Mouse (Mus musculus) kidney, postnatal 0 days (tissue): ENCODE measurements around the gene 2310039H08Rik. TPM values are rescaled to one million over a fixed set of nuclear protein-coding genes. Genes with fewer than 3 reads are reported as not detected.
A peak's percentile ranks its signal among the peaks of the same experiment; 100 is the strongest.

Source experiments
- ATAC-seq: fragments of 200-750 bp; cut with Nextera tagmentation; replicated peaks from 2 replicates; pipeline ENCODE4 v1.8.0; 2017; ENCODE audit warnings: low read depth, moderate number of reproducible peaks, moderate TSS enrichment, moderate library complexity; ENCODE audit not compliant: low FRiP score
- DNase-seq: peaks from one replicate; pipeline ENCODE4 v3.0.0-alpha.2; 2016; ENCODE audit warnings: low spot score
- H3K27ac ChIP-seq: fragments of 300-500 bp; sonication (generic); 2 replicates; pipeline ENCODE4 v1.5.1; 2014; ENCODE audit warnings: mild to moderate bottlenecking
- H3K27me3 ChIP-seq: fragments of 300-500 bp; sonication (generic); 2 replicates; pipeline ENCODE4 v1.6.1; 2014; ENCODE audit warnings: low read length, mixed read lengths; ENCODE audit not compliant: insufficient read depth
- H3K36me3 ChIP-seq: fragments of 300-500 bp; sonication (generic); 2 replicates; pipeline ENCODE4 v1.6.1; 2014; ENCODE audit warnings: low read length, mixed read lengths; ENCODE audit not compliant: insufficient read depth
- H3K4me1 ChIP-seq: fragments of 300-500 bp; sonication (generic); replicated peaks from 2 replicates; pipeline ENCODE4 v1.6.1; 2014; ENCODE audit warnings: antibody characterized with exemption, low read length, mixed read lengths; ENCODE audit not compliant: insufficient read depth
- H3K4me2 ChIP-seq: fragments of 300-500 bp; sonication (generic); 2 replicates; pipeline ENCODE4 v1.6.1; 2014; ENCODE audit warnings: mild to moderate bottlenecking, low read length, moderate library complexity, mixed read lengths
- H3K4me3 ChIP-seq: fragments of 300-500 bp; sonication (generic); replicated peaks from 2 replicates; pipeline ENCODE4 v1.5.1; 2014; ENCODE audit warnings: low read depth, low read length
- H3K9ac ChIP-seq: fragments of 300-500 bp; sonication (generic); 2 replicates; pipeline ENCODE4 v1.6.1; 2014; ENCODE audit warnings: low read depth, low read length
- H3K9me3 ChIP-seq: fragments of 300-500 bp; sonication (generic); replicated peaks from 2 replicates; pipeline ENCODE4 v1.6.1; 2016; ENCODE audit warnings: low read length, inconsistent platforms, mixed read lengths
- CTCF ChIP-seq: IDR thresholded peaks from 2 replicates; pipeline ENCODE4 v1.5.1; 2016; ENCODE audit warnings: antibody characterized with exemption, low read depth, mild to moderate bottlenecking, moderate library complexity
- WGBS: fragments of 180-500 bp; shearing (Covaris S2); extraction: QIAGEN DNeasy Blood & Tissue Kit; methylation state at CpG from one replicate; pipeline ENCODE4 v1.1.7; 2014; 5-methylcytosine and 5-hydroxymethylcytosine counted together
- polyA plus RNA-seq: library from polyadenylated mRNA; unstranded; fragments of >200 nt; fragmentation: Nextera tagmentation; extraction: Ambion mirVana; gene quantifications from 2 replicates; pipeline ENCODE4 v1.2.1, GENCODE M21; 2015

The 2310039H08Rik gene
- polyA plus RNA-seq, 1 experiment from 2014 or later = 151 TPM

DNA sequence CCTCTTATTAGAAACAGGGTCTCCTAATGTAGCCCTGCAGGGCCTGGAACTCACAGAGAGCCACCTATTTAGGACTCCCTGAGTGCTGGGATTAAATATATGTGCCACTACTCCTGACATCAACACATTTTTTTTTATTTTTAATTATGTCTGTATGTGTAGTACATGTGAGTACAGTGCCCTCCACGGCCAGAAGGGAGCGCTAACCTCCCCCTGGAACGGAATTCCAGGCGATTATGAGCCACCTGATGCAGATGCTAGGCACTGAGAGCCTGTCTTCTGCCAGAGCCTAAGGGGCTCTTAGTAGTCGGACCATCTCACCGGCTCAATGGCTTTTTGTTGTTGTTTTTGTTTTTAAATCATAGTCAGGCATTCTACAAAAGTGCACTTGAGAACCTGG, 44.4 kb upstream of the 2310039H08Rik start:
- Histone ChIP-seq H3K9me3 (no peaks in the 10 kb centered on the region), H3K27me3 (no peaks in the 10 kb centered on the region), H3K9ac (no peak overlapping the region), H3K27ac (no peak overlapping the region), H3K4me3 (no peak overlapping the region), H3K36me3 (peaks cover 12% of the 10 kb centered on the region; the same call in 1 of the 2 replicates), H3K4me2 (no peak overlapping the region), H3K4me1 (no peaks in the 10 kb centered on the region)
- no peak for DNase-seq
- 47% methylated on average over 6 of the region's 6 CpGs for WGBS
- no peak for ATAC-seq
- peak; percentile 50 for TF ChIP-seq CTCF

DNA sequence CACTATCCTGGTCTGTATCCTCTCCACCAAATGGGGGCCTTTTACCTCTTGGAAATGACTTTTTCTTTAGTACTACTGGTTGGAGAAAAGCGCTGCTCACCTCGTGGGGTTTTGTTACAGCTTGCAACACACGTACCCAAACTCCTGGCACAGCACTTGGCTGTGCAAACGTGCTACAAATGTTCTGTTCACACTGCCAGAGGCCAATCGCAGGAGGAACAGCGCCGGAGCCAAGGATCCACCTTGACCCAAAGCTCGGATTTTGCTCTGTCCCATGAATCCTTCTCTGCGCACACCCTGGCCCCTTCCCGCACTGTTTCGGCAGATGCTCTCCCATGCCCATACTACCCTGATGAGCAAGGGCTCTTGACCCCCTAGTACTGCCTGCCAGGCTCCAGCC, 43.9 kb upstream of the 2310039H08Rik start:
- Histone ChIP-seq H3K27ac (peak overlapping the region; percentile 34; the same call in 1 of the 2 replicates), H3K4me3 (no peak overlapping the region), H3K27me3 (no peaks in the 10 kb centered on the region), H3K9me3 (no peaks in the 10 kb centered on the region), H3K4me2 (peak overlapping the region; percentile 46), H3K36me3 (peaks cover 8% of the 10 kb centered on the region; the same call in 1 of the 2 replicates), H3K4me1 (no peaks in the 10 kb centered on the region), H3K9ac (peak overlapping the region; percentile 31; the same call in 1 of the 2 replicates)
- TF ChIP-seq CTCF = no peak
- ATAC-seq (no peak), DNase-seq (no peak)
- WGBS = 52% methylated on average over 11 of the region's 11 CpGs

DNA sequence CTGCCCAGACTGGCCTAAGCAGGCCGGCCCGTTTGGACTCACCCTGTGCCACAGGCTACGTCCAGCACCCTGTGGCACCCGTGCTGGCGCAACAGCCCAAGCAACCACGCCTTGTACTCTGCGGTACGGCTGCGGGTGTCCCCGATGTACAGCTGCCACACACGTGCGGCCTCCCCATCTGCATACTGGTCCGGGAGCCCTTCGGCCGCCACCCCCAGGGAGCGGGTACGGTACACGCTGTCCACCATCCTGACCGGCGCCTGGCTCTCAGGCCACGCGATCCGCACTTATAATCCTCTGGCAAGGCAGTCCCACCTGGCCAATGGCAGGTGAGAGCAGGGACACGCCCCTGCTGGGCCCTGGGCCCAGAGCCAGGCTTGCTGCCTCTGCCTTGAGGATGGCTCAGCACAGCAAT, 43.5 kb upstream of the 2310039H08Rik start, which contains the start of gene Gnmt:
Gnmt (minus strand) TSS at position 265 of the 415 bp plus-strand sequence.
- peak within 1 kb of the TSS; percentile 31; the same call in 1 of the 2 replicates for H3K9ac ChIP-seq
- H3K4me1 ChIP-seq = no peaks in the 10 kb centered on the region
- H3K27me3 ChIP-seq = no peaks in the 10 kb centered on the region
- no peak for DNase-seq
- peak; percentile 82 for ATAC-seq
- H3K4me3 ChIP-seq = no peak within 1 kb of the TSS
- peak within 1 kb of the TSS; percentile 46 for H3K4me2 ChIP-seq
- H3K27ac ChIP-seq = peak within 1 kb of the TSS; percentile 34; the same call in 1 of the 2 replicates
- H3K9me3 ChIP-seq = no peaks in the 10 kb centered on the region
- 14% methylated on average over 24 of the region's 24 CpGs for WGBS
- no peak for TF ChIP-seq CTCF
- H3K36me3 ChIP-seq = 0 out of 2 replicates have a peak, but pooled peaks cover 4% of the 10 kb centered on the region

DNA sequence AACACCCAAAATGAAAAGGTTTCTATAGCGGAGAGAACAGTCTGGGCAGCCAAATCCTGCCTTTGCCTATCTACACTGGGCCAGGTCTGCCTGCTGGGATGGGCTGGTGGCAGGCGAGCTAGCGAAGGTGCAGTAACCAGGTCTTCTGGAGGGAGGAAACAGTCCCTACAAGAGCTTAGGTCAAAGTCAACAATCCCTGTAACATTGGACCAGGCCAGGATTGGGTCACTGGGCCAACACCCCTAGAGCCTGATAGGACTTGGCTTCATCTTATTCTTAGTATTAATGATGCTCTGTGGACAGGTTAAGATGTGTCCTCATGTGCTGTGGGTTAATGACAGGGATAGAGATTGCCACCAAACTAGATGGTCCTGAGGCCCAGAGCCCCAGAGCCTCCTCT, 38.4 kb upstream of the 2310039H08Rik start:
- ATAC-seq (no peak), DNase-seq (no peak)
- no peak overlapping the region for H3K4me2 ChIP-seq
- TF ChIP-seq CTCF = no peak
- peaks cover 23% of the 10 kb centered on the region for H3K36me3 ChIP-seq
- H3K27ac ChIP-seq = no peak overlapping the region
- H3K27me3 ChIP-seq = no peaks in the 10 kb centered on the region
- H3K4me3 ChIP-seq = no peak overlapping the region
- H3K4me1 ChIP-seq = no peaks in the 10 kb centered on the region
- H3K9ac ChIP-seq = no peak overlapping the region
- 96% methylated on average over 3 of the region's 3 CpGs for WGBS
- H3K9me3 ChIP-seq = no peaks in the 10 kb centered on the region

DNA sequence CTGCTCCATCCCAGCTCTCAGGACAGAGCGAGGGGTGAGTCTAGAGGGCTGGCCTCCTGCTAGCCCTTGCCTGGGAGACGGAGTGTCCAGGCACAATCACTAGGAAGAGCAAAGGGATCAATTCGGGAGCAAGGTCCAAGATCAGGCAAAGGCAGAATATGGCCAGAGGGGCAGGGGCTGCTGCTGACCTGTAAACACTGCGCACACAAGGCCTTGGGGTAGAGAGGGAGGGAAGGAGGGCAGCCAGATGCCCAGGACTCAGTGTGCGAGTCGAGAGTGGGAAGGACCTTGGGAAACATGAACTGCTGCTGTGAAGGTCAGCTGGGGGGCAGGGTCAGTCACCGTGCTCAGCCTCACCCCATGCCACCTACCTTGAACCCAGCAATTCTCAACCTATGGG, 37.1 kb upstream of the 2310039H08Rik start:
- ATAC-seq (0 out of 2 replicates have a peak, but pooled peaks have one; percentile 19), DNase-seq (no peak)
- Histone ChIP-seq H3K4me2 (no peak overlapping the region), H3K9ac (no peak overlapping the region), H3K4me1 (no peaks in the 10 kb centered on the region), H3K4me3 (no peak overlapping the region), H3K27me3 (no peaks in the 10 kb centered on the region), H3K36me3 (peaks cover 23% of the 10 kb centered on the region), H3K9me3 (no peaks in the 10 kb centered on the region), H3K27ac (no peak overlapping the region)
- no peak for TF ChIP-seq CTCF
- WGBS = 83% methylated on average over 7 of the region's 7 CpGs

DNA sequence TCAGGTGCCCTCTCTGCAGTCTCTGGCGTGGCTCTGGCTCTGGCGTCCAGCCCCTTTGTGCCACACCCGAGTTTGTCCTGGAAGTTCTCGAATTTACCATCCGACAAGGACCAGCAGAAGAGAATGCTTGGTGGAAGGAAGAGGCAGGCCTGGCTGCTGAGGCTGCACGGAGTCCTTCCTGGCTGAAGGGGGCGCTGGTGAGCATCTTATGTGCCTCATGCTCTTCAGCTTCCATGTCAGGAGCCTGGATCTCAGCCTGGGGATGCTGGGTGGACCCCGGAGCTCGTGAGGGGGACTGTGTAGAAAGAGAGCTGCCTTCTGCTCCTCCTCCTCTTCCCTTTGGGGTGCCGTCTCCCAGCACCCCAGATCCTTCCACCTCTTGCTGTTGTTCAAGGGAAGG, 36.3 kb upstream of the 2310039H08Rik start:
- WGBS = 58% methylated on average over 9 of the region's 10 CpGs
- Histone ChIP-seq H3K9me3 (no peaks in the 10 kb centered on the region), H3K27ac (no peak overlapping the region), H3K9ac (no peak overlapping the region), H3K27me3 (no peaks in the 10 kb centered on the region), H3K4me3 (no peak overlapping the region), H3K36me3 (peaks cover 23% of the 10 kb centered on the region), H3K4me2 (no peak overlapping the region), H3K4me1 (no peaks in the 10 kb centered on the region)
- peak; percentile 61 for TF ChIP-seq CTCF
- no peak for ATAC-seq
- DNase-seq = no peak

DNA sequence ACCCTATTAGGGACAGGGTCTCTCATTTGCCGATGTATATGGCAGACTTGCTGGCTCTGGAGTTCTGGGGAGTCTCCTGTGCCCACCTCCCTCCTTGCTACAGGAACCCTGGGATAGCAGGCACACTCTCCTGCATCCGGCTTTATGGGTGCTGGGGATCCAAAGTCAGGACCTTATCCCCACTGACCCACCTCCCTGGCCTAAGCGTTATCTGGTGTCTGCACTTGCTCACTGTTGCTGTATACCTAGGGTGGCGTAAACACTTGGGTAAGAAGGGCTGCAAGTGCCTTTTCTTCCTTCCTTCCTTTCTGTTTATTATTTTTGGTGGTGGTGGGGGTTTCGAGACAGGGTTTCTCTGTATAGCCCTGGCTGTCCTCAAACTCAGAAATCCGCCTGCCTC, 31.1 kb upstream of the 2310039H08Rik start:
- H3K4me2 ChIP-seq = no peak overlapping the region
- H3K4me1 ChIP-seq = no peaks in the 10 kb centered on the region
- no peak overlapping the region for H3K27ac ChIP-seq
- H3K36me3 ChIP-seq = peaks cover 34% of the 10 kb centered on the region
- no peak overlapping the region for H3K4me3 ChIP-seq
- no peak for TF ChIP-seq CTCF
- no peaks in the 10 kb centered on the region for H3K9me3 ChIP-seq
- H3K27me3 ChIP-seq = no peaks in the 10 kb centered on the region
- ATAC-seq (no peak), DNase-seq (no peak)
- 98% methylated on average over 6 of the region's 6 CpGs for WGBS
- H3K9ac ChIP-seq = no peak overlapping the region
